In the genomic region with DNA sequence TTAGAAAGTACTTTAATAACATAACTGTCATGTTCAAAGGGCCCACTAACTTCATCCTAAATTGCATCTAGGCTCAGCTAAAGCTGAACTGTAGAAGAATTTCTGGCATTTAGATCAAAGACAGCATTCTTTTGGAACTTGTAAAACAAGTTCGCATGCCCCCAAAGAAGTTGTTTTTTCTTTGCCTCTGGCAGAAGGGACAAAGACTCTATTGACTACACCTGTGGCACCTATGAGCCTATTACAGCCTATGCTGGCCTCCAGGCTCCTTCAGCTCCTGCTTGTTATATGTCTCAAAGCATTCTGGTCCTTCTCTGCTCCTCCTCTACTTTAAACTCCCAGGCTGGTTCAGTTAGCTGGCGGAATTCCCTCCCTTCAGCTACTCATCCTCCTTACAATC, we compare ENCODE assay signal across 12 mouse cellular contexts.
"Had no signal": no experiment of that assay in that cellular context is flagged by ENCODE, and none has a peak within 500 bp of the region (broad histone marks: within the 10 kb centered on the region; RNA-seq: fewer than 3 reads in every experiment).

No protein-coding gene starts in this region.

- H3K27ac ChIP-seq: kidney, postnatal 0 days; liver, embryonic 14.5 days; midbrain, embryonic 13.5 days; stomach, embryonic 15.5 days had no signal

- H3K4me1 ChIP-seq: midbrain, embryonic 13.5 days; stomach, embryonic 15.5 days had no signal

- DNase-seq: kidney, adult 8-10 months; layer of hippocampus, adult 9-11 months; layer of hippocampus, postnatal 36 days; liver; lung, adult 18-20 months; thymus, adult 2 months; thymus, postnatal 36 days had no signal

- ATAC-seq: intestine, embryonic 16.5 days; midbrain, embryonic 13.5 days had no signal

- H3K27me3 ChIP-seq: midbrain, embryonic 13.5 days; stomach, embryonic 15.5 days had no signal

- H3K4me3 ChIP-seq: midbrain, embryonic 13.5 days; stomach, embryonic 15.5 days had no signal

- H3K9ac ChIP-seq: liver, embryonic 14.5 days; midbrain, embryonic 13.5 days; stomach, embryonic 15.5 days had no signal

- H3K9me3 ChIP-seq: midbrain, embryonic 13.5 days; stomach, embryonic 15.5 days had no signal

- H3K4me2 ChIP-seq: midbrain, embryonic 13.5 days; stomach, embryonic 15.5 days had no signal

- H3K36me3 ChIP-seq: midbrain, embryonic 13.5 days; stomach, embryonic 15.5 days had no signal
